Mouse (Mus musculus): ENCODE data around the gene H2-Q1. TPM values are rescaled to one million over a fixed set of nuclear protein-coding genes. Genes with fewer than 3 reads are reported as not detected.

H2-Q1 gene
- total and polyA plus RNA-seq, 2 experiments from 2014 or later, result 0.74 to 1.00 TPM

- ATAC-seq (no peak), DNase-seq (no peak)
- Histone ChIP-seq H3K9ac (no peak overlapping the region), H3K27me3 (ENCODE audit: insufficient read depth, low read length) (0 out of 2 replicates have a peak, but pooled peaks cover 5% of the 10 kb centered on the region), H3K4me3 (ENCODE audit: low read depth, low read length) (no peak overlapping the region), H3K9me3 (ENCODE audit: low read length) (no peaks in the 10 kb centered on the region), H3K27ac (ENCODE audit: low read depth, low read length) (no peak overlapping the region), H3K4me2 (ENCODE audit: low read depth) (no peak overlapping the region), H3K4me1 (ENCODE audit: insufficient read depth) (no peaks in the 10 kb centered on the region), H3K36me3 (ENCODE audit: insufficient read depth) (no peaks in the 10 kb centered on the region)
- WGBS, result 68% methylated on average over 2 of the region's 2 CpGs
- no peak for TF ChIP-seq CTCF (IDR thresholded peaks at IDR 0.05; ENCODE audit: low read depth)
Observed at GRCm38 (mm10) chr17:35354071-35354470, 33.9 kb downstream of the H2-Q1 start.

DNA sequence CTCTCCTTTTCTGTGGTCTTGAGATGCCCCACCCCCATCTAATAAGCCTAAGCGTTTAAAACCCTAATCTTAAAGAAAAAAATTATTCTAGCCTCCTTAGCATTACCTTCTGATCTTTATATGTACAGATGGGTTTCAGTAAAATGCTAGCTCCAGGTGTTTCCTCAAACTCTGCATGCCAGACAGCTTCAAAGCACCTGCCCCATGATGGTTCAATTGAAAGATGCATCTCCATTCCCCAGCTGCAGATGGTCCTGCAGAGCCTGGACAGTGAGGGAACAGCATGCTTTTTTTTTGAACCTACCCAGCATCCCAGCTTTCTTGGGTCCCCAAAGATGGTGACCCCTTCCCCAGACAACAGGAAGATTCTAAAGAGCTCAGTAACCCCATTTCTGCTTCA lies 36.9 kb downstream of the H2-Q1 start:
- Histone ChIP-seq H3K4me3 (ENCODE audit: low read depth, low read length) (no peak overlapping the region), H3K27me3 (ENCODE audit: insufficient read depth, low read length) (peaks cover 12% of the 10 kb centered on the region; the same call in 1 of the 2 replicates), H3K4me1 (ENCODE audit: insufficient read depth) (no peaks in the 10 kb centered on the region), H3K9me3 (ENCODE audit: low read length) (no peaks in the 10 kb centered on the region), H3K9ac (no peak overlapping the region), H3K27ac (ENCODE audit: low read depth, low read length) (no peak overlapping the region), H3K4me2 (ENCODE audit: low read depth) (no peak overlapping the region), H3K36me3 (ENCODE audit: insufficient read depth) (no peaks in the 10 kb centered on the region)
- WGBS, result 53% methylated on average over 1 of the region's 1 CpGs
- TF ChIP-seq CTCF (IDR thresholded peaks at IDR 0.05; ENCODE audit: low read depth), result no peak
- ATAC-seq, result no peak
- no peak for DNase-seq

- H3K27ac ChIP-seq (ENCODE audit: low read depth, low read length), result no peak overlapping the region
- H3K27me3 ChIP-seq (ENCODE audit: insufficient read depth, low read length), result peaks cover 12% of the 10 kb centered on the region; the same call in 1 of the 2 replicates
- peak overlapping the region; percentile 18; the same call in 1 of the 2 replicates for H3K9ac ChIP-seq
- no peaks in the 10 kb centered on the region for H3K36me3 ChIP-seq (ENCODE audit: insufficient read depth)
- ATAC-seq (no peak), DNase-seq (no peak)
- H3K9me3 ChIP-seq (ENCODE audit: low read length), result no peaks in the 10 kb centered on the region
- peak overlapping the region; percentile 57 for H3K4me2 ChIP-seq (ENCODE audit: low read depth)
- 9% methylated on average over 37 of the region's 38 CpGs for WGBS
- TF ChIP-seq CTCF (IDR thresholded peaks at IDR 0.05; ENCODE audit: low read depth), result no peak
- H3K4me1 ChIP-seq (ENCODE audit: insufficient read depth), result no peaks in the 10 kb centered on the region
- H3K4me3 ChIP-seq (ENCODE audit: low read depth, low read length), result peak overlapping the region; percentile 24
Observed at GRCm38 (mm10) chr17:35358763-35359469, 38.7 kb downstream of the H2-Q1 start.

GRCm38 (mm10) chr17:35359470-35359862 lies 39.3 kb downstream of the H2-Q1 start:
- TF ChIP-seq CTCF (IDR thresholded peaks at IDR 0.05; ENCODE audit: low read depth), result no peak

More at GRCm38 (mm10) chr17:35359470-35359862, 39.3 kb downstream of the H2-Q1 start:
- H3K36me3 ChIP-seq (ENCODE audit: insufficient read depth), result no peaks in the 10 kb centered on the region
- no peak for ATAC-seq
- peak overlapping the region; percentile 18; the same call in 1 of the 2 replicates for H3K9ac ChIP-seq
- H3K27me3 ChIP-seq (ENCODE audit: insufficient read depth, low read length), result peaks cover 12% of the 10 kb centered on the region; the same call in 1 of the 2 replicates
- no peak for DNase-seq
- H3K4me3 ChIP-seq (ENCODE audit: low read depth, low read length), result peak overlapping the region; percentile 24
- H3K4me1 ChIP-seq (ENCODE audit: insufficient read depth), result no peaks in the 10 kb centered on the region
- H3K4me2 ChIP-seq (ENCODE audit: low read depth), result peak overlapping the region; percentile 57
- no peak overlapping the region for H3K27ac ChIP-seq (ENCODE audit: low read depth, low read length)
- WGBS, result 22% methylated on average over 21 of the region's 21 CpGs
- no peaks in the 10 kb centered on the region for H3K9me3 ChIP-seq (ENCODE audit: low read length)

Other genes starting within 250 kb of the H2-Q1 start
Only the 30 nearest of the 33 such genes appear.
- gene Ly6g6f, start 234.8 kb upstream of the H2-Q1 start, total RNA-seq (2014; rRNA removed), result 0.23 TPM in 1 of 2 replicates, not detected in the other
- gene Ly6g6f, start 234.8 kb upstream of the H2-Q1 start, polyA plus RNA-seq (2015; fragmentation: Nextera tagmentation; extraction: Ambion mirVana), result not detected in 2 replicates
- gene Abhd16a, start 231.1 kb upstream of the H2-Q1 start, total RNA-seq (2014; rRNA removed), result 139 and 202 TPM in 2 replicates
- 92.8 and 96.3 TPM in 2 replicates for gene Abhd16a, start 231.1 kb upstream of the H2-Q1 start, polyA plus RNA-seq (2015; fragmentation: Nextera tagmentation; extraction: Ambion mirVana)
- not detected in 2 replicates for gene Ly6g5c, start 212.1 kb upstream of the H2-Q1 start, total RNA-seq (2014; rRNA removed)
- gene Ly6g5c, start 212.1 kb upstream of the H2-Q1 start, polyA plus RNA-seq (2015; fragmentation: Nextera tagmentation; extraction: Ambion mirVana), result not detected in 2 replicates
- 0.54 and 1.1 TPM in 2 replicates for gene Ly6g5b, start 205.0 kb upstream of the H2-Q1 start, total RNA-seq (2014; rRNA removed)
- 0.55 and 1.1 TPM in 2 replicates for gene Ly6g5b, start 205.0 kb upstream of the H2-Q1 start, polyA plus RNA-seq (2015; fragmentation: Nextera tagmentation; extraction: Ambion mirVana)
- gene Gpank1, start 198.9 kb upstream of the H2-Q1 start, total RNA-seq (2014; rRNA removed), result 16.9 and 20.5 TPM in 2 replicates
- gene Gpank1, start 198.9 kb upstream of the H2-Q1 start, polyA plus RNA-seq (2015; fragmentation: Nextera tagmentation; extraction: Ambion mirVana), result 19.7 and 20.8 TPM in 2 replicates
- gene Csnk2b, start 198.4 kb upstream of the H2-Q1 start, total RNA-seq (2014; rRNA removed), result 240 and 247 TPM in 2 replicates
- gene Csnk2b, start 198.4 kb upstream of the H2-Q1 start, polyA plus RNA-seq (2015; fragmentation: Nextera tagmentation; extraction: Ambion mirVana), result 334 and 335 TPM in 2 replicates
- 15.3 and 26.2 TPM in 2 replicates for gene D17H6S53E, start 194.0 kb upstream of the H2-Q1 start, total RNA-seq (2014; rRNA removed)
- gene D17H6S53E, start 194.0 kb upstream of the H2-Q1 start, polyA plus RNA-seq (2015; fragmentation: Nextera tagmentation; extraction: Ambion mirVana), result 7.4 and 8.0 TPM in 2 replicates
- 0.71 and 0.77 TPM in 2 replicates for gene Apom, start 188.4 kb upstream of the H2-Q1 start, total RNA-seq (2014; rRNA removed)
- not detected in 2 replicates for gene Apom, start 188.4 kb upstream of the H2-Q1 start, polyA plus RNA-seq (2015; fragmentation: Nextera tagmentation; extraction: Ambion mirVana)
- 285 and 340 TPM in 2 replicates for gene Bag6, start 185.2 kb upstream of the H2-Q1 start, total RNA-seq (2014; rRNA removed)
- 68.2 and 71.9 TPM in 2 replicates for gene Bag6, start 185.2 kb upstream of the H2-Q1 start, polyA plus RNA-seq (2015; fragmentation: Nextera tagmentation; extraction: Ambion mirVana)
- 112 and 155 TPM in 2 replicates for gene Prrc2a, start 155.5 kb upstream of the H2-Q1 start, total RNA-seq (2014; rRNA removed)
- 56.7 and 85.3 TPM in 2 replicates for gene Prrc2a, start 155.5 kb upstream of the H2-Q1 start, polyA plus RNA-seq (2015; fragmentation: Nextera tagmentation; extraction: Ambion mirVana)
- 1.9 and 3.6 TPM in 2 replicates for gene Aif1, start 144.3 kb upstream of the H2-Q1 start, total RNA-seq (2014; rRNA removed)
- 8.4 and 10.0 TPM in 2 replicates for gene Aif1, start 144.3 kb upstream of the H2-Q1 start, polyA plus RNA-seq (2015; fragmentation: Nextera tagmentation; extraction: Ambion mirVana)
- gene Lst1, start 132.0 kb upstream of the H2-Q1 start, total RNA-seq (2014; rRNA removed), result 15.7 and 17.4 TPM in 2 replicates
- gene Lst1, start 132.0 kb upstream of the H2-Q1 start, polyA plus RNA-seq (2015; fragmentation: Nextera tagmentation; extraction: Ambion mirVana), result 11.4 and 12.7 TPM in 2 replicates
- gene Ltb, start 126.0 kb upstream of the H2-Q1 start, total RNA-seq (2014; rRNA removed), result 0.76 and 1.1 TPM in 2 replicates
- gene Ltb, start 126.0 kb upstream of the H2-Q1 start, polyA plus RNA-seq (2015; fragmentation: Nextera tagmentation; extraction: Ambion mirVana), result 0.64 and 1.1 TPM in 2 replicates
- 0.71 TPM in 1 of 2 replicates, not detected in the other for gene Tnf, start 118.4 kb upstream of the H2-Q1 start, total RNA-seq (2014; rRNA removed)
- gene Tnf, start 118.4 kb upstream of the H2-Q1 start, polyA plus RNA-seq (2015; fragmentation: Nextera tagmentation; extraction: Ambion mirVana), result 0.09 TPM in 1 of 2 replicates, not detected in the other
- 0.38 TPM in 1 of 2 replicates, not detected in the other for gene Lta, start 115.1 kb upstream of the H2-Q1 start, total RNA-seq (2014; rRNA removed)
- 0.50 and 0.80 TPM in 2 replicates for gene Lta, start 115.1 kb upstream of the H2-Q1 start, polyA plus RNA-seq (2015; fragmentation: Nextera tagmentation; extraction: Ambion mirVana)
- not detected in 2 replicates for gene Gm16181, start 99.6 kb upstream of the H2-Q1 start, total RNA-seq (2014; rRNA removed)
- not detected in 2 replicates for gene Gm16181, start 99.6 kb upstream of the H2-Q1 start, polyA plus RNA-seq (2015; fragmentation: Nextera tagmentation; extraction: Ambion mirVana)
- 59.7 and 81.4 TPM in 2 replicates for gene Atp6v1g2, start 86.7 kb upstream of the H2-Q1 start, total RNA-seq (2014; rRNA removed)
- gene Atp6v1g2, start 86.7 kb upstream of the H2-Q1 start, polyA plus RNA-seq (2015; fragmentation: Nextera tagmentation; extraction: Ambion mirVana), result 121 and 146 TPM in 2 replicates
- gene Nfkbil1, start 84.6 kb upstream of the H2-Q1 start, total RNA-seq (2014; rRNA removed), result 17.1 and 24.5 TPM in 2 replicates
- 12.3 and 12.4 TPM in 2 replicates for gene Nfkbil1, start 84.6 kb upstream of the H2-Q1 start, polyA plus RNA-seq (2015; fragmentation: Nextera tagmentation; extraction: Ambion mirVana)
- gene Ddx39b, start 78.7 kb upstream of the H2-Q1 start, total RNA-seq (2014; rRNA removed), result 305 and 336 TPM in 2 replicates
- gene Ddx39b, start 78.7 kb upstream of the H2-Q1 start, polyA plus RNA-seq (2015; fragmentation: Nextera tagmentation; extraction: Ambion mirVana), result 357 and 382 TPM in 2 replicates
- gene H2-D1, start 57.7 kb upstream of the H2-Q1 start, total RNA-seq (2014; rRNA removed), result 54.9 and 63.3 TPM in 2 replicates
- 74.5 and 95.9 TPM in 2 replicates for gene H2-D1, start 57.7 kb upstream of the H2-Q1 start, polyA plus RNA-seq (2015; fragmentation: Nextera tagmentation; extraction: Ambion mirVana)
- gene H2-Q2, start 21.8 kb downstream of the H2-Q1 start, total RNA-seq (2014; rRNA removed), result 5.5 and 16.2 TPM in 2 replicates
- 4.5 and 8.0 TPM in 2 replicates for gene H2-Q2, start 21.8 kb downstream of the H2-Q1 start, polyA plus RNA-seq (2015; fragmentation: Nextera tagmentation; extraction: Ambion mirVana)
- 3.2 and 5.1 TPM in 2 replicates for gene H2-Q4, start 59.2 kb downstream of the H2-Q1 start, total RNA-seq (2014; rRNA removed)
- gene H2-Q4, start 59.2 kb downstream of the H2-Q1 start, polyA plus RNA-seq (2015; fragmentation: Nextera tagmentation; extraction: Ambion mirVana), result 0.84 and 1.3 TPM in 2 replicates
- gene H2-Q6, start 104.4 kb downstream of the H2-Q1 start, total RNA-seq (2014; rRNA removed), result 0.15 and 0.43 TPM in 2 replicates
- gene H2-Q6, start 104.4 kb downstream of the H2-Q1 start, polyA plus RNA-seq (2015; fragmentation: Nextera tagmentation; extraction: Ambion mirVana), result 0.47 and 0.80 TPM in 2 replicates
- gene H2-Q7, start 118.8 kb downstream of the H2-Q1 start, total RNA-seq (2014; rRNA removed), result 1.7 and 2.4 TPM in 2 replicates
- gene H2-Q7, start 118.8 kb downstream of the H2-Q1 start, polyA plus RNA-seq (2015; fragmentation: Nextera tagmentation; extraction: Ambion mirVana), result 1.6 and 3.2 TPM in 2 replicates
- gene H2-Q10, start 149.7 kb downstream of the H2-Q1 start, total RNA-seq (2014; rRNA removed), result 0.46 and 1.2 TPM in 2 replicates
- gene H2-Q10, start 149.7 kb downstream of the H2-Q1 start, polyA plus RNA-seq (2015; fragmentation: Nextera tagmentation; extraction: Ambion mirVana), result 0.29 and 0.40 TPM in 2 replicates
- not detected in 2 replicates for gene Pou5f1, start 185.6 kb downstream of the H2-Q1 start, total RNA-seq (2014; rRNA removed)
- not detected in 2 replicates for gene Pou5f1, start 185.6 kb downstream of the H2-Q1 start, polyA plus RNA-seq (2015; fragmentation: Nextera tagmentation; extraction: Ambion mirVana)
- 10.7 and 20.8 TPM in 2 replicates for gene Tcf19, start 196.4 kb downstream of the H2-Q1 start, total RNA-seq (2014; rRNA removed)
- 10.8 and 11.8 TPM in 2 replicates for gene Tcf19, start 196.4 kb downstream of the H2-Q1 start, polyA plus RNA-seq (2015; fragmentation: Nextera tagmentation; extraction: Ambion mirVana)
- 5.6 and 9.6 TPM in 2 replicates for gene Cchcr1, start 196.7 kb downstream of the H2-Q1 start, total RNA-seq (2014; rRNA removed)
- 2.5 and 3.2 TPM in 2 replicates for gene Cchcr1, start 196.7 kb downstream of the H2-Q1 start, polyA plus RNA-seq (2015; fragmentation: Nextera tagmentation; extraction: Ambion mirVana)
- 0.54 and 0.76 TPM in 2 replicates for gene Psors1c2, start 212.8 kb downstream of the H2-Q1 start, total RNA-seq (2014; rRNA removed)
- 0.29 and 0.31 TPM in 2 replicates for gene Psors1c2, start 212.8 kb downstream of the H2-Q1 start, polyA plus RNA-seq (2015; fragmentation: Nextera tagmentation; extraction: Ambion mirVana)
- 0.43 TPM in 1 of 2 replicates, not detected in the other for gene Cdsn, start 231.7 kb downstream of the H2-Q1 start, total RNA-seq (2014; rRNA removed)
- gene Cdsn, start 231.7 kb downstream of the H2-Q1 start, polyA plus RNA-seq (2015; fragmentation: Nextera tagmentation; extraction: Ambion mirVana), result 0.18 and 0.20 TPM in 2 replicates